Mouse (Mus musculus) lung, embryonic 14.5 days (tissue): ENCODE data around the gene Elmo1. TPM values are rescaled to one million over a fixed set of nuclear protein-coding genes. Genes with fewer than 3 reads are reported as not detected.

ENCODE experiments used
- ATAC-seq: fragments of 200-750 bp; cut with Nextera tagmentation; 2 replicates; pipeline ENCODE4 v1.8.0; 2017; ENCODE audit warnings: mild to moderate bottlenecking, moderate TSS enrichment, moderate library complexity; ENCODE audit not compliant: insufficient read depth
- DNase-seq: peaks from one replicate; pipeline ENCODE4 v3.0.0-alpha.2; 2015
- H3K27ac ChIP-seq: fragments of 300-500 bp; sonication (generic); 2 replicates; pipeline ENCODE4 v1.5.1; 2014; ENCODE audit warnings: low read depth, mild to moderate bottlenecking, moderate library complexity
- H3K27me3 ChIP-seq: fragments of 300-500 bp; sonication (generic); 2 replicates; pipeline ENCODE4 v1.6.1; 2014; ENCODE audit warnings: low read length, control low read depth; ENCODE audit not compliant: insufficient read depth
- H3K36me3 ChIP-seq: fragments of 300-500 bp; sonication (generic); 2 replicates; pipeline ENCODE4 v1.6.1; 2014; ENCODE audit warnings: control low read depth; ENCODE audit not compliant: insufficient read depth
- H3K4me1 ChIP-seq: fragments of 300-500 bp; sonication (generic); 2 replicates; pipeline ENCODE4 v1.6.1; 2014; ENCODE audit warnings: antibody characterized with exemption, control low read depth; ENCODE audit not compliant: insufficient read depth
- H3K4me2 ChIP-seq: fragments of 300-500 bp; sonication (generic); 2 replicates; pipeline ENCODE4 v1.6.1; 2014; ENCODE audit warnings: mild to moderate bottlenecking
- H3K4me3 ChIP-seq: fragments of 300-500 bp; sonication (generic); 2 replicates; pipeline ENCODE4 v1.5.1; 2014; ENCODE audit warnings: low read depth, low read length
- H3K9ac ChIP-seq: fragments of 300-500 bp; sonication (generic); 2 replicates; pipeline ENCODE4 v1.6.1; 2014
- H3K9me3 ChIP-seq: fragments of 300-500 bp; sonication (generic); 2 replicates; pipeline ENCODE4 v1.6.1; 2016; ENCODE audit warnings: low read depth, low read length, control low read depth
- CTCF ChIP-seq: IDR thresholded peaks from 2 replicates; pipeline ENCODE4 v1.5.1; 2016; ENCODE audit warnings: antibody characterized with exemption, low read depth
- WGBS: fragments of 180-500 bp; shearing (Covaris S2); extraction: QIAGEN DNeasy Blood & Tissue Kit; methylation state at CpG from one replicate; pipeline ENCODE4 v1.1.7; 2014; 5-methylcytosine and 5-hydroxymethylcytosine counted together
- polyA plus RNA-seq: library from polyadenylated mRNA; unstranded; fragments of >200 nt; fragmentation: Nextera tagmentation; extraction: Ambion mirVana; gene quantifications from 2 replicates; pipeline ENCODE4 v1.2.1, GENCODE M21; 2014

Elmo1 gene
- polyA plus RNA-seq, 1 experiment from 2014 or later, result 37.8 TPM

- no peaks in the 10 kb centered on the region for H3K9me3 ChIP-seq
- no peaks in the 10 kb centered on the region for H3K4me1 ChIP-seq
- WGBS, result 81% methylated on average over 4 of the region's 4 CpGs
- no peak overlapping the region for H3K9ac ChIP-seq
- no peaks in the 10 kb centered on the region for H3K36me3 ChIP-seq
- no peak overlapping the region for H3K4me2 ChIP-seq
- TF ChIP-seq CTCF, result no peak
- ATAC-seq (no peak), DNase-seq (no peak)
- H3K27me3 ChIP-seq, result no peaks in the 10 kb centered on the region
- H3K27ac ChIP-seq, result no peak overlapping the region
- H3K4me3 ChIP-seq, result no peak overlapping the region
Observed at GRCm38 (mm10) chr13:20511026-20511425, 420.6 kb downstream of the Elmo1 start.

DNA sequence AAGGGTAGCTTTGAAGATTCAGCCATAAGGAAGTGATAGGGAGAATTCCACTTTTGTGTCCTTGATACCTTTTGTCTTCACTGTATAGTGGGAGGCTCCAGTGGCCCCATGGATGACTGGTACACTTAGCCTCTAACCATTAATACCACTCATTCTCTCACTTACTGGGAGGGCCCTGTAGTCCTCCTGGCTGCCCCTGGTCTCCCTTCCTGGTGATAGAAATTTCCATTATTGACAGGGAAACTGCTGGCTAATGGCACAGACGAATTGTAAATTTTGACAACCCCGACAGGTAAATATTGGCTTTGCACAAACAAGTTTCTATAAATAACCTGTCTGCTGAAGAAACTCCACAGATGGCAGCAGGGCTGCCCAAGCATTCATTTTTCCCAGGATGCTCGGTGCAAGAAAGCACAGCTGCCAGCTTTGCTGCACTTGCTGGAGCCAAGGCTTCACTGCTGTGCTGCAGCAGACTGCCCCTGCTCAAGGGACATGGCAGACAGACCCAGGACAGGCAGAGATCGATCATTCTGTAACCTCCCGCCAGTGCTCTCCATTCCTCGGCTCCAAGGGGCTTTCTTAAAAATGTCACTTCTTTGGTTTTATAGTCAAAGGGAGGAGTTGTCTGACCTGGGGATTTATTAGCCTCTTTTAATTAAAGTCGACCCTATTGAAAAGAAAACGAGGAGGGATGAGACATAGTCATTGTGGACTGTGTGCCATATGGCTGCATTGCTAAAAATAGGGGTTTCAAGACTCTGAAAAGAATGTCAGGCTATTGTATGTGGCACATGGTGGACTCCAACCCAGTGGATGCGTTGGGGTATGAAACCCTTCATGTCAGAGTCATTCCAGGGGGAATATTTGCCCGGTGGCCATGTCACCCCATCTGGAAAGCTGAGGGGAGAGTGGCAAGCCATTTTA, 422.2 kb downstream of the Elmo1 start:
- Histone ChIP-seq H3K4me3 (no peak overlapping the region), H3K27ac (no peak overlapping the region), H3K27me3 (no peaks in the 10 kb centered on the region), H3K36me3 (no peaks in the 10 kb centered on the region), H3K9ac (no peak overlapping the region), H3K9me3 (no peaks in the 10 kb centered on the region), H3K4me1 (no peaks in the 10 kb centered on the region), H3K4me2 (no peak overlapping the region)
- DNase-seq, result peak; percentile 2
- whole genome bisulfite sequencing, result 60% methylated on average over 10 of the region's 10 CpGs
- no peak for TF ChIP-seq CTCF
- ATAC-seq, result peak; percentile 44; the same call in 1 of the 2 replicates

DNA sequence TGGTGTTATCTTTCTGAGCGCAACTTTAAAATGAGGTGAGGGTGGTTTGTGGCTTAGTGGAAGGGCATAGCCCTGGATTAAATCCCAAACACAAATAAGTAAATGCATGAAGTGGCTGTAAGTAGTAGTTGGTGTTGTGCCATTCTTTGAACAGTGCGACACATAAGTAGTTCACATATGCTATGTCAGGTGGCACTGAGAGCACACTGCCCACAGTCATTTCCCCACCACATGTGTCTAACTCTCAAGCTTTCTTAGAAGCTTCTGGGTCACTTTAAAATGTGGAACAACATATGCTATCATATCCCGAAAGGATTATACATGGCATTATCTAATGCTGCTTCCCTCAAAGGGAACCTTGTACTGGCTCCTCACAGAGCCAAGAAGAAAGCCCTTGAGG, 424.3 kb downstream of the Elmo1 start:
- no peak for ATAC-seq
- no peak for TF ChIP-seq CTCF

DNA sequence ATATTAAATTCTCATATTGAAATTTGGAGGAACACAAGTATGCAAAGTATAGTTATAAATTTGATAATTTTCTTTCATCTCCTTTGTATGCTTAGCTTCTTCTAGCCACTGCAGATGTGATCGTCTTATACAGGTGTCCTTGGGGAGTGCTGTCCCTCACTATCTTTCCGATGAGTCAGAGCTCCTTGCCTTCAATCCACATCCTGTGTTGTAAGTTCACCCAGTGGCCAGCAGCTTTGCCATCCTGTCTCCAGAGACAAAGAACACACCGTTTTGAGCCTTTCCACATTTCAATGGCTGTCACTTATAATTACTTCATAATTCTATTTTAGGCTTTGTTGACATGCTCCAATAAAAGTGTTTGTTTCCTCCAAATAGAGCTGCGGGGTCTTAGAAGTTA, 425.7 kb downstream of the Elmo1 start:
- TF ChIP-seq CTCF, result no peak
- no peak overlapping the region for H3K27ac ChIP-seq
- 69% methylated on average over 4 of the region's 4 CpGs for WGBS

More for the DNA sequence above, 424.3 kb downstream of the Elmo1 start:
- WGBS, result 88% methylated on average over 3 of the region's 3 CpGs
- H3K4me3 ChIP-seq, result no peak overlapping the region
- no peaks in the 10 kb centered on the region for H3K36me3 ChIP-seq
- H3K4me2 ChIP-seq, result no peak overlapping the region
- H3K9ac ChIP-seq, result no peak overlapping the region
- H3K27ac ChIP-seq, result no peak overlapping the region
- H3K4me1 ChIP-seq, result no peaks in the 10 kb centered on the region
- H3K9me3 ChIP-seq, result no peaks in the 10 kb centered on the region
- no peak for DNase-seq
- no peaks in the 10 kb centered on the region for H3K27me3 ChIP-seq

GRCm38 (mm10) chr13:20517702-20518101, 427.3 kb downstream of the Elmo1 start:
- DNase-seq (no peak), ATAC-seq (no peak)
- H3K9me3 ChIP-seq, result no peaks in the 10 kb centered on the region
- WGBS, result 76% methylated on average over 4 of the region's 4 CpGs
- no peaks in the 10 kb centered on the region for H3K27me3 ChIP-seq
- no peak overlapping the region for H3K9ac ChIP-seq
- H3K36me3 ChIP-seq, result no peaks in the 10 kb centered on the region
- no peak overlapping the region for H3K27ac ChIP-seq
- no peaks in the 10 kb centered on the region for H3K4me1 ChIP-seq
- no peak overlapping the region for H3K4me2 ChIP-seq
- H3K4me3 ChIP-seq, result no peak overlapping the region
- no peak for TF ChIP-seq CTCF

More for the DNA sequence above, 425.7 kb downstream of the Elmo1 start:
- H3K9me3 ChIP-seq, result no peaks in the 10 kb centered on the region
- H3K4me2 ChIP-seq, result no peak overlapping the region
- ATAC-seq (no peak), DNase-seq (peak; percentile 7)
- H3K4me1 ChIP-seq, result no peaks in the 10 kb centered on the region
- no peaks in the 10 kb centered on the region for H3K36me3 ChIP-seq
- H3K4me3 ChIP-seq, result no peak overlapping the region
- no peaks in the 10 kb centered on the region for H3K27me3 ChIP-seq
- no peak overlapping the region for H3K9ac ChIP-seq

DNA sequence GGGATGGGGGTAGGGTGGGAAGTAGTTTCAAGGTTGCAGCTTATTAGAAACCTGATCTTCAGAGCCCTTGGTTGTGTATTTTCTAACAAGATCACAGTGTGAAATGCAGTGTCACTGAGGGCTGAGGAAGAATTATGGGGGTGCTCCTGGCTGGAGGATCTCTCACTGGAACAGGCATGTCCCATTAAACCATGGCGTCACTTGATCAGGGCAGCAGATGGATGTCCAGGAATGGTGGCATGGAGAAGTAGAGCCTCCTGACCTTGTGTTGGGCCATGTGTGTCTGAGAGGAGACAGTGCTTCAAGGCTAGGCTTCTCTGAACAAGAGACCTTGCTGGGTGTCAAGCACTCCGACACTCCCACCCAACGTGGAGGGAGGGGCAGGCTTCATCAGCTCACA, 431.1 kb downstream of the Elmo1 start:
- H3K4me3 ChIP-seq, result no peak overlapping the region
- TF ChIP-seq CTCF, result no peak
- no peak for DNase-seq
- ATAC-seq, result no peak
- H3K4me2 ChIP-seq, result no peak overlapping the region
- H3K9me3 ChIP-seq, result no peaks in the 10 kb centered on the region
- WGBS, result 63% methylated on average over 3 of the region's 3 CpGs
- no peaks in the 10 kb centered on the region for H3K27me3 ChIP-seq
- H3K36me3 ChIP-seq, result no peaks in the 10 kb centered on the region
- no peak overlapping the region for H3K9ac ChIP-seq
- no peaks in the 10 kb centered on the region for H3K4me1 ChIP-seq
- H3K27ac ChIP-seq, result no peak overlapping the region

DNA sequence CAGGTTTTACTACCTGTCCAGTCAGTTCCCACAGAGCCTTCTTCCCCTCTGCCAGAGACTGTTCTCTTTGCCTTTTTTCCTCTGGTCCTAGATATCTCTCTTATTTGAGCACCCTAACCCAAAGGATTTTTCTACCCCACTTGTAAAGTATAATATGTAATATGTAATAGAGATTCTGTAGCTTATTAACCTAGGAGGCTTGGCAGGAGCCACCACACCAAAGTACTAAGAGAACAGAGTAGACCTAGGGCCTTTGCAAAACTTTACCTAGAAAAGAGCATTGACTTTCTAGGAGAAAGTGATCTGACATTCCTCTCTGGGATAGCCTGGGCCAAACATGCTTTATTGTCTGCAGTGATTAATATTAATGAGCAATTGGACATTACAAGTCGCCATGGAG, 433.3 kb downstream of the Elmo1 start:
- TF ChIP-seq CTCF, result no peak
- Histone ChIP-seq H3K4me1 (no peaks in the 10 kb centered on the region), H3K27me3 (no peaks in the 10 kb centered on the region), H3K27ac (no peak overlapping the region), H3K4me2 (no peak overlapping the region), H3K36me3 (no peaks in the 10 kb centered on the region), H3K9ac (no peak overlapping the region), H3K4me3 (no peak overlapping the region), H3K9me3 (no peaks in the 10 kb centered on the region)
- WGBS, result 76% methylated on average over 1 of the region's 1 CpGs
- DNase-seq (no peak), ATAC-seq (no peak)
